Mouse (Mus musculus) cortical plate, adult 2 months (tissue): ENCODE measurements at regions not wholly inside any gene's neighbourhood (a gene's known extent, or its start where the extent isn't known, plus 50 kb on each side); places are given as distances from the start of the nearest gene placed in this dataset.

ENCODE experiments used
- CTCF ChIP-seq: fragments of 200-500 bp; IDR thresholded peaks from 2 replicates; pipeline ENCODE4 v1.5.1; 2011; ENCODE audit warnings: mild to moderate bottlenecking, control low read depth, low read length; ENCODE audit not compliant: insufficient read depth; ENCODE audit errors: extremely low read depth
- POLR2A ChIP-seq: fragments of 200-500 bp; IDR thresholded peaks from 2 replicates; pipeline ENCODE4 v1.6.1; 2011; ENCODE audit warnings: mild to moderate bottlenecking, low read length, control low read depth; ENCODE audit not compliant: insufficient read depth; ENCODE audit errors: extremely low read depth

- no peak for TF ChIP-seq CTCF
- no peak for TF ChIP-seq POLR2A
Measured at GRCm38 (mm10) chr7:40812952-40813351, 85.2 kb upstream of the Vstm2b start.
